Mouse (Mus musculus) intestine, postnatal 0 days (tissue): ENCODE data around the gene Ccm2l. TPM values are rescaled to one million over a fixed set of nuclear protein-coding genes. Genes with fewer than 3 reads are reported as not detected.

Experiments
- ATAC-seq: fragments of 200-750 bp; cut with Nextera tagmentation; 2 replicates; pipeline ENCODE4 v1.8.0; 2017; ENCODE audit warnings: mild to moderate bottlenecking, moderate TSS enrichment, moderate library complexity
- H3K27ac ChIP-seq: fragments of 300-500 bp; sonication (generic); 2 replicates; pipeline ENCODE4 v1.5.1; 2014; ENCODE audit warnings: mild to moderate bottlenecking, low read depth, low read length, moderate library complexity
- H3K27me3 ChIP-seq: fragments of 300-500 bp; sonication (generic); replicated peaks from 2 replicates; pipeline ENCODE4 v1.6.1; 2014; ENCODE audit warnings: low read length, mixed read lengths; ENCODE audit not compliant: control insufficient read depth, insufficient read depth
- H3K36me3 ChIP-seq: fragments of 300-500 bp; sonication (generic); 2 replicates; pipeline ENCODE4 v1.6.1; 2014; ENCODE audit warnings: mild to moderate bottlenecking, moderate library complexity; ENCODE audit not compliant: control insufficient read depth, insufficient read depth
- H3K4me1 ChIP-seq: fragments of 300-500 bp; sonication (generic); replicated peaks from 2 replicates; pipeline ENCODE4 v1.6.1; 2014; ENCODE audit warnings: antibody characterized with exemption, low read length, mixed read lengths; ENCODE audit not compliant: control insufficient read depth, insufficient read depth
- H3K4me2 ChIP-seq: fragments of 300-500 bp; sonication (generic); replicated peaks from 2 replicates; pipeline ENCODE4 v1.6.1; 2014; ENCODE audit warnings: low read depth, mild to moderate bottlenecking, moderate library complexity
- H3K4me3 ChIP-seq: fragments of 300-500 bp; sonication (generic); 2 replicates; pipeline ENCODE4 v1.5.1; 2014; ENCODE audit warnings: low read depth, low read length
- H3K9ac ChIP-seq: fragments of 300-500 bp; sonication (generic); 2 replicates; pipeline ENCODE4 v1.6.1; 2014; ENCODE audit warnings: mild to moderate bottlenecking, low read depth, low read length
- H3K9me3 ChIP-seq: fragments of 300-500 bp; sonication (generic); 2 replicates; pipeline ENCODE4 v1.6.1; 2016; ENCODE audit warnings: mixed run types; ENCODE audit not compliant: control insufficient read depth
- CTCF ChIP-seq: sonication (generic); IDR thresholded peaks from 2 replicates; pipeline ENCODE4 v1.5.1; 2016; ENCODE audit warnings: low read depth, mild to moderate bottlenecking, control low read depth, antibody characterized with exemption, moderate library complexity
- WGBS: fragments of 180-500 bp; shearing (Covaris S2); extraction: QIAGEN DNeasy Blood & Tissue Kit; methylation state at CpG from one replicate; pipeline ENCODE4 v1.1.7; 2014; 5-methylcytosine and 5-hydroxymethylcytosine counted together
- polyA plus RNA-seq: library from polyadenylated mRNA; unstranded; fragments of >200 nt; fragmentation: Nextera tagmentation; extraction: Ambion mirVana; gene quantifications from 2 replicates; pipeline ENCODE4 v1.2.1, GENCODE M21; 2015

Ccm2l gene
- polyA plus RNA-seq, 1 experiment from 2014 or later = 1.7 TPM

DNA sequence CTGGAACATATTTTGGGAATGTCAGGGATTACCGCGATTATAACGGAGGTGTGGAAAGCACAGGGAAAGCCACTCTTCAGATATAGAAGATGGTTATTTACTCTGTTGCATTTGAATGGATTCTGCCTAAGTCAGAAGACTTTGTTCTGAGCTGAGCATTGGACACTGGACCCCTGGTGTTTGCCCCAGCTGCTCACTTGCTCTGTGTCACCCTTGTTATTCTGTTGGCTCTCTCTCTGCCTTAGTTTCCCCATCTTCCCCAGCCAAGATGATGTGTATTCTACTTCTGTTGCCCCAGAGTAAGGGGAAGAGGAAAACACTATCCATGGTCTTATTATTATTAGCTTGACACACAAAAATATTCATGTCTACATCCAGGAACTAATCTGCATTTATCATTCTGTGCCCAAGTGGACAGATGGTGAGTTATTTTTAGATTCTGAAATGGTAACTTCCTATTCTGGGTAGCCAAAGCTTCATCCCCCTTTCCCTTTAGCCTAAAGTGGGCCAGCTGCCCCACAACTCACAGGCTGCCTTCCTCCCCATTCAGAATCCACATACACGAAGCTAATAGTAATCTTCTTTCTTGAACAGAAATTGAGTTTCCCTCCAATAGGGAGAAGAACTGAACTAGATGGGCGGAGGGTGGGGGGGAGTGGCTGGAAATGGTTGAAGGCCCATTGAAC, 32.1 kb upstream of the Ccm2l start:
- Histone ChIP-seq H3K4me2 (no peak overlapping the region), H3K9ac (no peak overlapping the region), H3K27ac (no peak overlapping the region), H3K4me1 (no peaks in the 10 kb centered on the region), H3K4me3 (no peak overlapping the region), H3K27me3 (peaks cover 37% of the 10 kb centered on the region), H3K9me3 (no peaks in the 10 kb centered on the region), H3K36me3 (no peaks in the 10 kb centered on the region)
- no peak for TF ChIP-seq CTCF
- 74% methylated on average over 5 of the region's 5 CpGs for WGBS
- ATAC-seq = no peak

DNA sequence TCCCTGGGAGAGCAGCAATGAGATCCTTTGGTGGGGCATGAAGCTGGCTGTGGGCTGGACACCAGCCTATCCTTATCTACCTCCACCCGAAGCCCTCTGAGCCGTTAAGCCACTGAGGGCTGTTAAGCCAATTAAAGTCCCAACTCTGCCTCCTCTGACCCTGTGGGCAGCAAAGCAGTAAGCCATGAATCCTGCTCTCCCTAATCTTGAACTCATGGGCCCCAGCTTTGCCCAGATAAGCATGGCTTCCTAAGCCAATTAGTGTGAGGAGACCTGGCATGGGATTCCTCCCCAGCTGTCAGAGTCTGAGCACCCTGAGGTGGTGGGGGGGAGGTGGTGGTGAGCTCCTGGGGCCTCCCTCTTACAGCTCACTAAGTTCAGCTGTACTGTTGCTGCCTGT, 29.1 kb upstream of the Ccm2l start:
- Histone ChIP-seq H3K4me2 (no peak overlapping the region), H3K9ac (no peak overlapping the region), H3K36me3 (no peaks in the 10 kb centered on the region), H3K9me3 (no peaks in the 10 kb centered on the region), H3K4me1 (no peaks in the 10 kb centered on the region), H3K27me3 (peaks cover 21% of the 10 kb centered on the region), H3K27ac (no peak overlapping the region), H3K4me3 (no peak overlapping the region)
- ATAC-seq = no peak
- no peak for TF ChIP-seq CTCF
- 10% methylated on average over 2 of the region's 2 CpGs for WGBS

DNA sequence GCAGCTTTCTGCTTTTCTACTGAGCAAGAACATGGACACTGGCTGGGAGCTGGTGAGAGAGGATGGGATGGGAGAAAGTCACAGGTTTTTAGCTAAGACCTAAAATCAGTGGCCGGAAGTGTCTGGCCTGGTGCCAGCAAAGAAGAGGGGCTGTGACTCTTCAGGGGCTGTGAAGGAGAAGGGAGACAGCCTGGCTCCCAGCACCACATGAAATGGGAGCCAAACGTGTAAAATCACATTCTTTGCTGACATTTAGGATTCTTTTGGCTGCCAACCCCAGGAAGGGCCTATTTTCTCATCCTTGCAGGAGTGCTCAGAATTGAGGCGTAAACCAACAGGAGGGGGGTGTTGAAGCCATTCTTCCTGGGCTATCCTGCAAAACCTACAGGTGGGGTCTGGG, 21.9 kb upstream of the Ccm2l start:
- Histone ChIP-seq H3K9ac (no peak overlapping the region), H3K27me3 (no peaks in the 10 kb centered on the region), H3K27ac (no peak overlapping the region), H3K36me3 (no peaks in the 10 kb centered on the region), H3K9me3 (no peaks in the 10 kb centered on the region), H3K4me1 (no peaks in the 10 kb centered on the region), H3K4me2 (no peak overlapping the region), H3K4me3 (no peak overlapping the region)
- 41% methylated on average over 3 of the region's 3 CpGs for WGBS
- no peak for TF ChIP-seq CTCF
- no peak for ATAC-seq

DNA sequence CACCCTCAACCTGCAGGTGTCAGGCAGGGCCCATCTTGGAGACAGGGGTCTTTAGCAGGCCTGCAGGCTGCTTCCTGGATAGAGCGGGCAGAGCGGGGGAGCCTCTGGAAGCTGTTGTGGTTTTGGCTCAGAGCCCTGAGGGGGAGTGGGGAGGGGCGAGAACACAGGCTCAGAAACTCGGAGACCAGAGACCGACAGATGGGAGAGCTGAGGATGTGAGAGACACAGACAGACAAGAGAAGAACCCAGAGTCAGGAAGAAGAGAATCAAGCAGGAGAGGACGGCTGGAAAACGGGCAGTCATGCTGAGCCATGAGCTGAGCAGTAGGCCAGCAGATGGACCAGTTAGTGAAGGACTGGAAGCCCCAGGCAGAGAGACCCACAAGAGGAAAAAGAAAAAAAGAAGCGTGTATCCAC, 19.9 kb upstream of the Ccm2l start:
- no peak for TF ChIP-seq CTCF
- 41% methylated on average over 8 of the region's 8 CpGs for WGBS
- Histone ChIP-seq H3K4me2 (no peak overlapping the region), H3K9ac (no peak overlapping the region), H3K27me3 (no peaks in the 10 kb centered on the region), H3K9me3 (no peaks in the 10 kb centered on the region), H3K36me3 (no peaks in the 10 kb centered on the region), H3K4me3 (no peak overlapping the region), H3K4me1 (no peaks in the 10 kb centered on the region), H3K27ac (no peak overlapping the region)
- ATAC-seq = no peak

DNA sequence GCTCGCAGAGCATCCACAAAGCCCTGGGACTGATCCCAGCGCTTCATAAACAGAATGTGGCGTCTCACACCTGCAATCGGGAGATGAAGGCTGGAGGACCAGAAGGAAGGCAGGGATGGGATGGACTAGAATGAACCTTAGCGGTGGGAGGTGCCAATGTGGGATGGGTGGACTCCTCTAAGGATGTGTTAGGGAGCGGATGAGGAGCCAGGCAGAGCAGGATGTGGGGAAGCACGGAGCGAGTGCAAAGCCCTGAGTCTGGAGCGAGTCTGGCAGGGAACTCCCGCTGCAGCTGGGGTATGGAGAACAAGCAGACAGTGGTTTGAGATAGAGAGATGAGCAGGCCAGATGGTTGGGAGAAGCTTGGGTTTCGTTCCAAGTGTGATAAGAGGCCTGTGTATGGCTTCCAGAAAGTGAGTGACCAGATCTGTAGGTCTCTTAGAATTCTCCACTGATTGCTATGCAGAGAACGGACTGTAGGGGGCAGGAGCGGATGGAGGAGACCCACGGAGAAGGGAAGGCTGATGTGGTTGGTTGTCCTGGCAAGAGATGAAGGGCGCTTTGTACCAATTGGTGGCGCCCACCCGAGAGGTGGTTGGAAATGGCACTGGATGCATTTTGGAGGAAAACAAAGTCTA, 17.8 kb upstream of the Ccm2l start:
- 38% methylated on average over 17 of the region's 17 CpGs for WGBS

DNA sequence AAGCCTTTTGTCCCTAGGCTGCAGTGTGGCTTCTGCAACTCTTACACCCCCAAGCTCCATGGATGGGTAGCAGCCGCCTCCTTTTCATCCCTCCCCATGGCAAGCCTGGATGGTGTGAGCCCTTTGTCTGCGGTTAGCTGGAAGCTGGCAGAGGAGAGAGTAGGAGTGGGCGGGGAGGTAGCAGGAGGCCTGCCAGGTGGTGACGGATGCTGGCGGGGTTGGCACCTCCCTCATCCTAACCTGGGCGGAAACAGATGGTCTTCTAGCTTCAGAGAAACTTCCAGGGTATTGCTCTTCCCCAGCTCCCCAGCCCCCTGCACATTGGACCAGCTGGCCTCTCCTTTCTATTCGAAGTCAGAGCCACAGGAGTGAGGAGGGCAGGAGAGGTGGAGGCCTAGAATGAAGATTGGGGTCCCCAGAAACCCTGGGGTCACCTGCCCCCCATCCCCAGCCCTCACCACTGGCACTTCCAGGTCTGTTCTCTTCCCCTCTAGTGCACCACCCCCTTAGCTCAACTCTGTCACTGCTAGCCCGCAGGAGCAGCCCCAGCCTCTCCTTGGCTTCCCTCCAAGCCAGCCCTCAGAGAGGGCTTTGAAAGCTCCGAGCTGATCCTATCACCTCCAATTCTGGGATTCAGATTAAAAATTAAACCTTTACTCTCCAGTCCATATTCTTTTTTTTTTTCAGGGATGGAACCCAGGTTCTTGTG, 16.3 kb upstream of the Ccm2l start:
- H3K9ac ChIP-seq = no peak overlapping the region
- WGBS = 44% methylated on average over 9 of the region's 9 CpGs
- no peaks in the 10 kb centered on the region for H3K36me3 ChIP-seq
- no peak overlapping the region for H3K27ac ChIP-seq
- no peaks in the 10 kb centered on the region for H3K9me3 ChIP-seq
- no peak overlapping the region for H3K4me3 ChIP-seq
- H3K4me2 ChIP-seq = no peak overlapping the region
- TF ChIP-seq CTCF = no peak
- H3K4me1 ChIP-seq = no peaks in the 10 kb centered on the region
- no peak for ATAC-seq
- H3K27me3 ChIP-seq = peaks cover 14% of the 10 kb centered on the region

More for the DNA sequence above, 17.8 kb upstream of the Ccm2l start:
- Histone ChIP-seq H3K4me3 (no peak overlapping the region), H3K27me3 (peaks cover 14% of the 10 kb centered on the region), H3K4me1 (no peaks in the 10 kb centered on the region), H3K36me3 (no peaks in the 10 kb centered on the region), H3K27ac (no peak overlapping the region), H3K4me2 (no peak overlapping the region), H3K9me3 (no peaks in the 10 kb centered on the region), H3K9ac (no peak overlapping the region)
- peak; percentile 79 for TF ChIP-seq CTCF
- no peak for ATAC-seq
